Mouse (Mus musculus) thymus, postnatal 25 days (tissue): Measurements from ENCODE around the gene Gpatch2.

Source experiments
- DNase-seq: peaks from one replicate; pipeline ENCODE4 v3.0.0; 2022

The Gpatch2 gene

DNA sequence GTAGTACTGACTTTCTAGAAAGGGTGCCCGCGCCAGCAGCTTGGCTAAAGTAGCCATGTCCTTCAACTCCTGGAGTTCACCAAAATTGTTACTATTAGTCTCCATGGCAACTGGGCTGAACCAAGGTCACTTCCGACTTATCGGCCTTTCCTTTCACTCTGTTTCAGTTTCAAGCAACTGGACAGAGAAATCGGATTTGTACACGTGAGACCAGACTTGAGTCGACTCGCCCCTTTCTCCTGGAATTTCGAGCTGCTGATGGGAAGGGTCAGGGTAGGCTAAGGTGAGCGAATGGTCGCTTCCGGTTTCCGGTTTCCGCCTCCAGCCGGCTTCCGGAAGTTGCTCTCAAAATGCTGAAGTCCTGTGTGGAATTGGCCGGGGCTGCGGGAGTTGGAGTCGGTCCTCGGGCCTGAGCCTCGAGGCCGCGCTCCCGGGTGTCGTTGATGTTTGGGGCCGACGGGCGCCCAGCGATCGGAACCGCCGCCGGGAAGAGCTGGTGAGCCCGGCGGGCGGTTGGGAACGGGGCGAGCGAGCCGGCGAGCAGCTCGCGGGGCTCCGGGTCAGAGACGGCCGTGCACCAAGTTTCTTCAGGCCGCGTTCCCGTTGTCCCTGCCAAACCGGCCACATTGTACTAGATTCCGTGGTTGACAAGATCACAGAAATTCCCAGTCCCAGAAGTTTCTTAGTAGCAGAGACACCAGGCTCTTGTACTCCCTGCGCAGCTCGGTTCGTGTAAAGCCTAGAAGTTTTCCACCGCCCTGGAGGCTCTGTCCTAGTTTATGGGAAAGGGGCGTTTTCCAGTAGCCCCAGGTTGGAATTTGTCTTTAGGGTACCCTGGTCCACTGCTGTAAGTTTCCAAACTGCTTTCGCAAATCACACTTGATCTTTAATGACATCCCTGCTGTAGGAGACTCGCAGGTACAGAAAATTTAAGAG is at the start of gene Gpatch2, which contains the start of gene Spata17:
Gene Gpatch2, plus strand, starts transcription at position 328 of the 936 bp plus-strand sequence.
Gene Spata17, minus strand, starts transcription at position 285 of the 936 bp plus-strand sequence.
- DNase-seq = peak; percentile 69

DNA sequence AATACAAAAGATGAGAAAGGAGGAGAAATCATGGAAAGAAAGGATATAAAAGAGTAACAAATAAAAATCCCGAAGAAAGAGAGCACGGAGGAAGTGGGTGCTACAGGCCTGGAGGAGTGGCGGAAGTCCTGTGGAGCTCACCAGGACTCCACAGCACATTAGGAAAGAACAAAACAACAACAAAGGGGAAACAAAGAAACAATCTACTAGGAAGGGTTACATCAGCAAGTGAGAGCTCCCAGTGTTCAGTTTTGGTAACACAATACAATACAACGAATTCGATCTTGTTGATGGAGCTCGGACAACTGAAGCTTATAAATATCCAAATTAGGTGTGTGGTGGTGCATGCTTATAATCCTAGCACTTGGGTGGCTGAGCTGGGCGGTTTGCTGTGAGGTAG is 45.7 kb upstream of the Gpatch2 start:
- DNase-seq = no peak

- DNase-seq = no peak
Observed at GRCm38 (mm10) chr1:187170361-187170760, 44.9 kb upstream of the Gpatch2 start.

DNA sequence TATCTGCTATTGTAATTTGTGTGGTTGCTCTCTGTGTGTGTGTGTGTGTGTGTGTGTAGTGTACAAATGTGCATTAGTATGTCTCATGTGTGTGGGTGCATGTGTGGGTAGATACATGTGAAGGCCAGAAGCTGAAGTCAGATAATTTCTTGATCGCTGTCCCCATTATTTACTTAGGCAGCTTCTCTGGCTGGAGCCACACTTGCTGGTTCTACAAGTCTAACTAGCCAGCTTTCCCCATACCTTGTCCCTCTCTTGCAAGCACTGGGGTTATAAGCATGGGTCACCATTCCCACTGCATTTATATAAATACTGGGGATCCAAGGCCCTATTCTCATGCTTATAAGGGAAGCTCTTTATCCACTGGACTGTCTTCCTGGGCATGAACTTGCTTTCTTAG is 39.3 kb upstream of the Gpatch2 start:
- DNase-seq = no peak

DNA sequence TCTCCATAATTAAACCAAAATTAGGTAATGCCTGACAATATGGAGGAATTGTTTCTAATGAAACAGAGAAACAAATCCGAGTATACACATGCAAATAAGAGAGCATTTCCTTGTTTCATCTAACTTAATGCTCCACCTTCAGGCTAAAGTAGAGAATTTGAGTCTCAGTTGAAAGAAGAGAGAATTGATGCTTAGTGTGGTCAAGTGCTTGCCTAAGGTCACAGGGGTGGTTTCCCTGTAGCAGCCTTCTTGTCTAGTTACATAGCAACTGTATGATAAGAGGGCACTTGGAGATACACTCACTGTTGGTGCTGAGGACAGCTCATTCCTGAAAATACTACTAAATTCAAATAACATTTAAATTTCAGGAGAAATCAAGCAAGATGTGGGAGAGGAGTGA is 36.8 kb upstream of the Gpatch2 start:
- DNase-seq = no peak

- DNase-seq = no peak
Observed at GRCm38 (mm10) chr1:187205506-187205905, 9.8 kb upstream of the Gpatch2 start.

- DNase-seq = no peak
Observed at GRCm38 (mm10) chr1:187209496-187209895, 5.8 kb upstream of the Gpatch2 start.

GRCm38 (mm10) chr1:187210736-187211135 is 4.6 kb upstream of the Gpatch2 start:
- no peak for DNase-seq

DNA sequence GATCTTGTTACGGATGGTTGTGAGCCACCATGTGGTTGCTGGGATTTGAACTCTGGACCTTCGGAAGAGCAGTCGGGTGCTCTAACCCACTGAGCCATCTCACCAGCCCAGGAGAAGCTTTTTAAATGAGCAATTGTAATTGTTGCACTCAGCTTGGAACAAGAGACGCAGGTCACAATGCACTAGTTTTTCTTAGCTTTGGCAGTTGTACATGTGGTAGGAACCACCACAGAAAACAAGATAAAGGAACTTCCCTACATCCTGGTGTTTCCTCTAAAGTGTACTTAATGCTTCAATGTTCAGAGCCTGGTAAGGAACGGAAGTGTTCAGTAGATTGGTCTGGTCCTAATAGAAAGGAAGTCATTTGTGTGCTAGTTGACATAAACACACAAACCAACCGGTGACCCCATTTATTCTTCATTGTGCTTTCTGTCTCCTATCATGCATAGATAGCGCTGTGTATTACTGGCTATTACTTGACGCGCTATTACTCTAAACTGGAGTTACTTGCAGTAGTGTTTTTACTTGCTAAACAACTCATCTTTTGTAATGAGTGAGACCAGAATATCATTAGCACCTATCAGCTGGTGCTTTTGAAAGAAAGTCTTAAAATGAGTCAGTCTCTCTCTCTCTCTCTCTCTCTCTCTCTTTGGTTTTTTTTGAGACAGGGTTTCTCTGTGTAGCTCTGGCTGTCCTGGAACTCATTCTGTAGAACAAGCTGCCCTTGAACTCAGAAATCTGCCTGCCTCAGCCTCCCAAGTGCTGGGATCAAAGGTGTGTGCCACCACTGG is 1.5 kb downstream of the Gpatch2 start:
- no peak for DNase-seq

- DNase-seq = no peak
Observed at GRCm38 (mm10) chr1:187220756-187221155, 5.4 kb downstream of the Gpatch2 start.

GRCm38 (mm10) chr1:187226328-187227025 is 11.2 kb downstream of the Gpatch2 start:
- DNase-seq = no peak

- no peak for DNase-seq
Observed at GRCm38 (mm10) chr1:187228414-187229146, 13.3 kb downstream of the Gpatch2 start.

DNA sequence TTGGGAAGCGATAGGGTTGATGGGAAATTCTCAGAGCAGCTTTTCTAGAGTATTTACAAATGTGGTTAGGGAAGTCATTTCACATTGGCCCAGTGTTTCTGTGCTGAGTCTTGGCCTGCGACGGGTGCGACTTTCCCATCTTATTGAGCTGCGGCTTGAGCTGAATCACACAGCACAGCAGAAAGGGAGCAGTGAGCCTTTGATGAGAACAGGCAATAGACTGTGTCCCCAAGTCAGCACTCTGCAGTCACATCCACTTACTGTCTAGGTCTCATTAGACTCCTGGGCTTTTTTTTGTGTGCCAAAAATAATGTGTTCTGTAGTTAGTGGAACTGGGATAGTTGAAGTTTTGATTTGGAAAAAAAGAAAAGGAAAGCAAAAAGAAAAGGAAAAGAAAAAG is 14.9 kb downstream of the Gpatch2 start:
- DNase-seq = no peak

GRCm38 (mm10) chr1:187232196-187232955 is 17.1 kb downstream of the Gpatch2 start:
- no peak for DNase-seq

- DNase-seq = no peak
Observed at GRCm38 (mm10) chr1:187232996-187233615, 17.8 kb downstream of the Gpatch2 start.

DNA sequence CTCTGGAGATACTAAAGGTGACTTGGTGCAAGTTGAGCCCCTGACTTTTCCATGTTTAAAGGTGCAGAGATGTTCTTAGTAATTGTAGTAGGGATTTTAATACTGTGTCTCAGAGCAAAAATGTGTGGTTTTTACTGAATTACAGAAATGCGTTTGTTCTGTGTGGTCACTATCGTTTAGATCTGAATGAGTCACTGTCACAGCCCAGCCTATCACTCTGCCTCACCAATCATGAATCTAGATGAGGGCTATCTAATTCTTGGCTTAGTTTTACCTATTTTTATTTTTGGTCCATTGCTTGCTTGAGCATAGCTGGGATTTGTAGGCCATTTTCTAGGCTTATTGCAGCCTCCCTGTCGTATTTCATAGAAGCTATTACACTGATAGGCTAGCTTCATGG is 19.9 kb downstream of the Gpatch2 start:
- DNase-seq = no peak

DNA sequence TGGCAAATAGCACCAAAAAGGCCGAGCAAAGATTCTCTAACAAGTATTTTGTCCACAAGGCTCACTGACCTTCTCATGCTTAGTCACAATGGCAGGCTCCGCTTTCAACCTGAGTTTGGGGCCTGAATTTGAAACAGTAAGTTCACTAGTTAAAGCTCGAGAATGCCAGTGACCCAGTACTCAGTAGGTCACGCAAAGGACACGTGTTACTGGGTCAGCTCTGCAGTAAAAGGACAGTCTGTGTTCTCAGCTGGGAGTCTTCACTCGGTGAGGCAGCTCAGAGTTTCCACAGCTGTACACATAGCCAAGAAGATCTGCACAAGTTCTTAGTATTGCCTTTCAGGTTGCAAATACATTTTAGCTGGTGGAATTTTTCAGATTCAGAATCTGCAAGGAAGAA is 21.0 kb downstream of the Gpatch2 start:
- DNase-seq = no peak

DNA sequence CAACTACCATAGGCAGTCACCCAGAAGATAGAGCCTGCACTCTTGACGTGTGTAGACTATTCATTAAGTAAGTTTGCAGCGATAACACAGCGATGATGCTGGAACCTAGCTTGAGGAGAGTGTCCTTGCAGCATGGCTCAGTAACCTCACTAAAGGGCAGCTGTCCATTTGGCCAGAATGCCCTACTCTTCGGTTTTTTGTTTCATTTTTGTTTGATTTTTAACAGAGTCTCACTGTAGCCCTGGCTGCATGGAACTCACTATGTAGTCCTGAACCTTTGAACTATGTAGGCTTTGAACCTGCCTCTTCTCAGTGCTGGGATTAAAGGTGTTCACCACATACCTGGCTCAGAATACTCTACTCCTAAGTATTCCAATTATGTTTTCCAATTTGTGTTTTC is 22.8 kb downstream of the Gpatch2 start:
- DNase-seq = no peak

- no peak for DNase-seq
Observed at GRCm38 (mm10) chr1:187240304-187240703, 25.0 kb downstream of the Gpatch2 start.

DNA sequence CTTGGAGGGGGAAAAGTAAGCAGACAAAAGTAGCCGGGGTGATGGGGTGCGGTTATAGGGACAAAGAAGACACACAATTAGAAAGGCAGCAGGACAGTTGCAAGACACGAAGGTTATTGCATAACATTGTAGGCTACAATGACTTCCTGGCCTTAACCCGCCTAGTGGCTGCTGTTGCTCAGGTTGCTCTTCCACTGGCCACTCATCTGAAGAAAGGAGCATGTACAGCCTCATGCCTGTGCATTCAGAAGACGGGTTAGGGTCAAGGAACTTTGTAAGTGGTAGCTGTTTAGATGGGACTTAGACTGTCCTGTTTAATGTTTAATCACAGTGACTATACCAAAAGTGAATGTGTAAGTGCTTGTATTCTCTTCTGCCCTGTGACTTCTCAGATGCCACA is 26.0 kb downstream of the Gpatch2 start:
- DNase-seq = no peak

- DNase-seq = no peak
Observed at GRCm38 (mm10) chr1:187244734-187245133, 29.4 kb downstream of the Gpatch2 start.
